Mouse (Mus musculus) olfactory bulb, adult 2 months (tissue): Measurements from ENCODE around the gene Lcn5. TPM values are rescaled to one million over a fixed set of nuclear protein-coding genes. Genes with fewer than 3 reads are reported as not detected.
A peak's percentile ranks its signal among the peaks of the same experiment; 100 is the strongest.
"Not testable (repeated sequence)": the region's sequence is repeated elsewhere in the genome, so short reads cannot be mapped to it uniquely, and the experiment has no call there.

Experiments used
- H3K27ac ChIP-seq: fragments of 200-500 bp; 2 replicates; pipeline ENCODE4 v1.5.1; 2012; ENCODE audit warnings: low read depth, low read length; ENCODE audit not compliant: insufficient read depth
- H3K4me1 ChIP-seq: fragments of 200-500 bp; 2 replicates; pipeline ENCODE4 v1.6.1; 2012; ENCODE audit warnings: low read length; ENCODE audit not compliant: control insufficient read depth, insufficient read depth
- H3K4me3 ChIP-seq: fragments of 200-500 bp; 2 replicates; pipeline ENCODE4 v1.5.1; 2012; ENCODE audit warnings: mild to moderate bottlenecking, low read depth, low read length, moderate library complexity; ENCODE audit not compliant: insufficient read depth
- CTCF ChIP-seq: fragments of 200-500 bp; IDR thresholded peaks from 2 replicates; pipeline ENCODE4 v1.5.1; 2012; ENCODE audit warnings: low read depth, mild to moderate bottlenecking, low read length, moderate library complexity; ENCODE audit not compliant: insufficient read depth
- POLR2A ChIP-seq: fragments of 200-500 bp; IDR thresholded peaks from 2 replicates; pipeline ENCODE4 v1.6.1; 2012; ENCODE audit warnings: mild to moderate bottlenecking, low read depth, low read length, moderate library complexity; ENCODE audit not compliant: insufficient read depth
- WGBS: fragments of 180-500 bp; shearing (Covaris S2); methylation state at CpG from one replicate; pipeline ENCODE4 v1.1.7; 2018; 5-methylcytosine and 5-hydroxymethylcytosine counted together
- polyA plus RNA-seq: library from polyadenylated mRNA; stranded (reverse); fragments of >200 nt; gene quantifications from 2 replicates; pipeline ENCODE4 v1.2.4, GENCODE M21; 2012; ENCODE audit warnings: low replicate concordance; ENCODE audit not compliant: missing spikeins, insufficient read depth, insufficient read length

Lcn5 gene
- polyA plus RNA-seq, 1 experiment = not detected

DNA sequence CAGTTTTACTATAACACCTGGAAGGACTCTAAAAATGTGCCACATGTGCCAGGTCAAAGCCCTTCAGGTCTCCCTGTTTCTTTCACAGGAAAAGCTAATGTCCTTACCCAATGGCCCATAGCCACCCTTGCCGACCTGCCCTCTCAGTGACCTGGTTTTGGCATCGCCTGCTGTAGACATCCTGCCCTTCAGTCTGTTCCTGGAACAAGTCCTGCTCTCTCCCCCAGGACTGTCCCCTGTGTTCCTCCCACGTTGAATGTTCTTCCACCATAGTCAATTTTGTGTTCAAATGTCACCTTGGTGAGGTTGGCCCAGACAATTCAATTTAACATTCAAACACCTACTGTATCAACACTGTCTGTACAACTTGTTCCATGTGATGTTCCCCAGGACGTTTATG is 39.2 kb downstream of the Lcn5 start:
- H3K4me3 ChIP-seq = no peak overlapping the region
- H3K4me1 ChIP-seq = no peaks in the 10 kb centered on the region
- 63% methylated on average over 4 of the region's 4 CpGs for WGBS
- no peak for TF ChIP-seq CTCF
- H3K27ac ChIP-seq = no peak overlapping the region

DNA sequence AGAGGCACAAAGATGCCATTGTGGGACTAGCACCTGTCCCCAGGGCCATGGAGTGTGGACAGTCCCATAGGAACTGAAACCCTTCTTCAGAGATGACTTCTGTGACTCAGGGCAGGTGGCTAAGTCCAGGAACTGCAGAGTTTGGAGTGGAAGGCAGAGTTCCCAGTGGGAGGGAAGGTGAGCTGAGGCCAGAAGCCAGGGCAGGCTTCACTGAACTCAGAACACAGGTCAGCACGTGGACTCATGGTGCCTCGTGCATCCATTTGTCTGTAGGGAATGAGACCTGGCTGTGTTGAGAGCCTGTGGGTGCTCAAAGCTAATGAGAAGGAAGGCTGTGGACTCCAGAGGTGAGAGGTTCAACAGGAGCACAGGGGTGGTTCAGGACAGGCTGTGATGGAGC is 40.9 kb downstream of the Lcn5 start:
- TF ChIP-seq POLR2A = no peak
- no peak for TF ChIP-seq CTCF
- Histone ChIP-seq H3K4me3 (no peak overlapping the region), H3K4me1 (no peaks in the 10 kb centered on the region), H3K27ac (no peak overlapping the region)
- WGBS = 94% methylated on average over 2 of the region's 2 CpGs

DNA sequence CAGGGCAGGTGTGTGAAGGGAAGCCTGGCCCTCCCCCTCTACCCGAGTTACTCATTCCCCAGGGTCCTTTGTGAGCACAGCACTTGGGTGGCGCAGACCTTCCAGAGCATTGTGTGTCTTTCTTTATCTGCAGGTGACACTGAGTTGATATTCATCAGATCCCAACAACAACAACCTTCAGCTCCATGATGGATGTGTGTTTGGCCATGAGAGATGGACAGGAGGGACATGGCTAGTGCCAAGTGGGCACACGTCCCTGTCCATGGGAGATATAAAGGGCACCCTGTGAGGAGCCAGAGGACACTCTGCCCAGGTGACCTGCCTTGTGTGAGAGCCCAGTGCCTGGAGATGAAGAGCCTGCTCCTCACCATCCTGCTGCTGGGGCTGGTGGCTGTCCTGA is 42.0 kb downstream of the Lcn5 start, which contains the start of gene Obp2a:
Gene Obp2a (plus strand): TSS at position 301 of the 400 bp plus-strand sequence.
- H3K27ac ChIP-seq, H3K4me1 ChIP-seq, H3K4me3 ChIP-seq: not testable (repeated sequence)
- 85% methylated on average over 3 of the region's 3 CpGs for WGBS

DNA sequence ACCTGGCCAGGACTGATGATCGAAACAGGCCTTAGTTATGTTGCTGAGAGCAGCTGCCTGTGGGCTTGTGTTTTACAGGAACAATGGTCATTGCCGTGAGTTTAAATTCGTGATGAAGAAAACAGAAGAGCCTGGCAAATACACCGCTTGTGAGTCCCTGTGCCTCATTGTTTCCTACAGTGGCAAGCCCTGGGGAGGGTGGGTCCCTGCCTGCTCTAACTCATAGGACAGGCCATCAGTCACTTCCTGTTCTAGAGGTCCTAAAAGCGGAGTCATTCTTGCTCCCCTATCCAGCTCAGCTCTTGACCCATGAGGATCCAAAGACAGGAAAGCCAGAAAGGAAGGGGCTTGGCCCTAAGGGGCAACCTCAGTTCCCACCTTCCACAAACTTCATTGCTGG is 43.2 kb downstream of the Lcn5 start:
- no peaks in the 10 kb centered on the region for H3K4me1 ChIP-seq
- 78% methylated on average over 5 of the region's 5 CpGs for WGBS
- no peak overlapping the region for H3K4me3 ChIP-seq
- no peak overlapping the region for H3K27ac ChIP-seq
- no peak for TF ChIP-seq CTCF
- TF ChIP-seq POLR2A = no peak

DNA sequence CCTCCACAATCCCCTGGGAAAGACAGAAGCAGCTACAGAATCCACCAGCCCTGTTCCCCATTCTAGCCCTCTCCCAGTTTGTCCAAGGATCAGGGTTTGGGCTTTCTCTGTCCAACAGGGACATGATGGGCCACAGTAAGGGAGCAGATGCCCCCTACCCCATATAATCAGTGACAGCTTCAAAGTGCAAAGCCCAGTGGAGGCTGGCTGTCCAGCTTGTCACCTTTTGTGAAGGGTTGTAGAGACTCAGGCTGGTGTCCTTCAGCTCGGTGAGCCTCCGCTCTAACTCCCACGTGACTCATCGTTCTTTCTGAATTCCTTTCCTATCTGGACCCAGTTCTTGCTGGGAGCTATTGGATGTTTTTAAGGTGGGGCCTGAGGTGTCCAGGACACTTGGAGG is 46.0 kb downstream of the Lcn5 start:
- Histone ChIP-seq H3K27ac (no peak overlapping the region), H3K4me3 (no peak overlapping the region), H3K4me1 (peaks cover 8% of the 10 kb centered on the region)
- no peak for TF ChIP-seq CTCF
- no peak for TF ChIP-seq POLR2A
- WGBS = 90% methylated on average over 4 of the region's 4 CpGs

GRCm38 (mm10) chr2:25706643-25707481 is 49.1 kb downstream of the Lcn5 start, which contains the start of gene Bmyc:
Gene Bmyc (plus strand): TSS chr2:25706739.
- Histone ChIP-seq H3K4me1 (peaks cover 19% of the 10 kb centered on the region), H3K4me3 (peak within 1 kb of the TSS; percentile 88), H3K27ac (peak within 1 kb of the TSS; percentile 66)
- WGBS = under 1% methylated on average over 78 of the region's 78 CpGs
- TF ChIP-seq CTCF (peak; percentile 48; the same call in 1 of the 2 replicates), POLR2A (peak; percentile 68)

GRCm38 (mm10) chr2:25708121-25708520 is 50.4 kb downstream of the Lcn5 start:
- TF ChIP-seq CTCF = no peak
- TF ChIP-seq POLR2A = no peak
- Histone ChIP-seq H3K27ac (0 out of 2 replicates have a peak overlapping the region, but pooled peaks have one; percentile 22), H3K4me3 (peak overlapping the region; percentile 25), H3K4me1 (peaks cover 21% of the 10 kb centered on the region)
- 84% methylated on average over 2 of the region's 2 CpGs for WGBS

DNA sequence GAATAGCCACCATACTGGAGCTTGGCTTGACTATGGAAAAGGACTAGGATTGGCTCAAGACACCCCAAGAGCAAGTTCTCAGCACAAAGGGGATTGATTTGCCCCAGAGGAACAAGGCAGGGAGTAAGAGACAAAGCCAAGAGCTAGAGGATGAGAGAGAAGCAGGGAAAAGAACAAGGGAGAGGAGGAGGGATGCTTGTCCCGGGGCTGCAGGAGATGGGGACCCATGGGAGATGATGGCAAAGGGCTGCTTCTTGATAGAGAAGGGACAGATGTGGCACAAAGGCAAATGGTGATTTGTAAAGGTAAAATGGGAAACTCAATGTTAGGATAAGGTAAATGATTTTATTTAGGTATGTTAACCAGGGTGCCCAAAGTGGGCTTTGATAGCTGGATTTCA is 51.3 kb downstream of the Lcn5 start:
- 96% methylated on average over 1 of the region's 1 CpGs for WGBS
- Histone ChIP-seq H3K27ac (peak overlapping the region; percentile 38), H3K4me1 (peaks cover 21% of the 10 kb centered on the region)
- not testable (repeated sequence) for H3K4me3 ChIP-seq

DNA sequence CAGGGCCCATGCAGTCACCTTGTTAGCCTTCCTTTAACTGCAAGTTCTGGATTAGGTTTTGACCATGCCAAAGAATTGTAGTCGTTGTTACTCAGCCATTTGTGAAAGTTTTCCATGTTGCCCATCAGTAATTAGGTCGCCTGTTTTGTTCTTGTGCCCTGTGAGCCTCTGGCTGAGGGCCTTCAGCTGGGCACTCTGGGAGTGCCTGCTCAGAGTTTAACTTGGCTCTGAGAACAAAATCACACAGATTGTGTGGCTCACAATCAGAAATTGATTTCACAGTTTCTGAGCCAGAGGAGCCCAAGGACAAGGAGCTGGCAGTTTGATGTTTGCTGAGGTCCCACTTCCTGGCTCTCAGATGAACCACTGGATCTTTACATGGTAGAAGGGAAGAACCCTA is 52.0 kb downstream of the Lcn5 start:
- H3K4me1 ChIP-seq = peaks cover 21% of the 10 kb centered on the region
- H3K4me3 ChIP-seq = not testable (repeated sequence)
- WGBS = 39% methylated on average over 2 of the region's 2 CpGs
- H3K27ac ChIP-seq = 0 out of 2 replicates have a peak overlapping the region, but pooled peaks have one; percentile 60

Other genes starting within 250 kb of the Lcn5 start
- gene Fut7, start 234.7 kb upstream of the Lcn5 start, polyA plus RNA-seq = not detected in 2 replicates
- gene Abca2, start 229.2 kb upstream of the Lcn5 start, polyA plus RNA-seq = not detected in 2 replicates
- not detected in 2 replicates for gene Clic3, start 201.1 kb upstream of the Lcn5 start, polyA plus RNA-seq
- not detected in 2 replicates for gene Paxx, start 196.9 kb upstream of the Lcn5 start, polyA plus RNA-seq
- 758 and 1,988 TPM in 2 replicates for gene Ptgds, start 187.9 kb upstream of the Lcn5 start, polyA plus RNA-seq
- not detected in 2 replicates for gene Lcn12, start 164.0 kb upstream of the Lcn5 start, polyA plus RNA-seq
- gene Fbxw5, start 157.2 kb upstream of the Lcn5 start, polyA plus RNA-seq = 706 TPM in 1 of 2 replicates, not detected in the other
- gene C8g, start 156.2 kb upstream of the Lcn5 start, polyA plus RNA-seq = not detected in 2 replicates
- not detected in 2 replicates for gene Traf2, start 111.0 kb upstream of the Lcn5 start, polyA plus RNA-seq
- not detected in 2 replicates for gene Edf1, start 100.1 kb upstream of the Lcn5 start, polyA plus RNA-seq
- not detected in 2 replicates for gene Mamdc4, start 83.1 kb upstream of the Lcn5 start, polyA plus RNA-seq
- not detected in 2 replicates for gene Phpt1, start 82.7 kb upstream of the Lcn5 start, polyA plus RNA-seq
- not detected in 2 replicates for gene Ajm1, start 76.2 kb upstream of the Lcn5 start, polyA plus RNA-seq
- gene Rabl6, start 49.4 kb upstream of the Lcn5 start, polyA plus RNA-seq = not detected in 2 replicates
- not detected in 2 replicates for gene Ccdc183, start 40.3 kb upstream of the Lcn5 start, polyA plus RNA-seq
- gene Tmem141, start 35.9 kb upstream of the Lcn5 start, polyA plus RNA-seq = not detected in 2 replicates
- gene Fcna, start 29.9 kb upstream of the Lcn5 start, polyA plus RNA-seq = not detected in 2 replicates
- not detected in 2 replicates for gene Lcn8, start 4.8 kb upstream of the Lcn5 start, polyA plus RNA-seq
- gene Lcn6, start 18.8 kb downstream of the Lcn5 start, polyA plus RNA-seq = not detected in 2 replicates
- not detected in 2 replicates for gene Lcn10, start 24.8 kb downstream of the Lcn5 start, polyA plus RNA-seq
- gene Obp2a, start 42.1 kb downstream of the Lcn5 start, polyA plus RNA-seq = not detected in 2 replicates
- not detected in 2 replicates for gene Bmyc, start 48.8 kb downstream of the Lcn5 start, polyA plus RNA-seq
- not detected in 2 replicates for gene Obp2b, start 79.1 kb downstream of the Lcn5 start, polyA plus RNA-seq
- not detected in 2 replicates for gene Lcn3, start 107.6 kb downstream of the Lcn5 start, polyA plus RNA-seq
- gene Lcn11, start 119.1 kb downstream of the Lcn5 start, polyA plus RNA-seq = not detected in 2 replicates
- gene Gm13539, start 124.3 kb downstream of the Lcn5 start, polyA plus RNA-seq = not detected in 2 replicates
- not detected in 2 replicates for gene Glt6d1, start 157.9 kb downstream of the Lcn5 start, polyA plus RNA-seq
- not detected in 2 replicates for gene Lcn9, start 165.2 kb downstream of the Lcn5 start, polyA plus RNA-seq
- gene Sohlh1, start 189.3 kb downstream of the Lcn5 start, polyA plus RNA-seq = not detected in 2 replicates
- gene Kcnt1, start 205.8 kb downstream of the Lcn5 start, polyA plus RNA-seq = 206 and 256 TPM in 2 replicates